Mouse (Mus musculus) stomach, embryonic 16.5 days (tissue): Measurements from ENCODE around the gene Pigc. TPM values are rescaled to one million over a fixed set of nuclear protein-coding genes. Genes with fewer than 3 reads are reported as not detected.

Source experiments
- ATAC-seq: fragments of 200-750 bp; cut with Nextera tagmentation; 2 replicates; pipeline ENCODE4 v1.8.0; 2017; ENCODE audit warnings: moderate number of reproducible peaks, moderate TSS enrichment; ENCODE audit not compliant: insufficient read depth, low FRiP score
- H3K27ac ChIP-seq: fragments of 300-500 bp; sonication (generic); 2 replicates; pipeline ENCODE4 v1.5.1; 2014; ENCODE audit warnings: low read length
- H3K27me3 ChIP-seq: fragments of 300-500 bp; sonication (generic); 2 replicates; pipeline ENCODE4 v1.6.1; 2014; ENCODE audit warnings: low read length, control low read depth, mixed read lengths; ENCODE audit not compliant: control insufficient read depth, insufficient read depth
- H3K36me3 ChIP-seq: fragments of 300-500 bp; sonication (generic); 2 replicates; pipeline ENCODE4 v1.6.1; 2014; ENCODE audit warnings: low read length; ENCODE audit not compliant: control insufficient read depth, insufficient read depth
- H3K4me1 ChIP-seq: fragments of 300-500 bp; sonication (generic); 2 replicates; pipeline ENCODE4 v1.6.1; 2014; ENCODE audit warnings: low read length, control low read depth, mixed read lengths; ENCODE audit not compliant: control insufficient read depth, insufficient read depth
- H3K4me2 ChIP-seq: fragments of 300-500 bp; sonication (generic); 2 replicates; pipeline ENCODE4 v1.6.1; 2014; ENCODE audit warnings: low read depth, low read length, mixed read lengths
- H3K4me3 ChIP-seq: fragments of 300-500 bp; sonication (generic); replicated peaks from 2 replicates; pipeline ENCODE4 v1.5.1; 2014; ENCODE audit warnings: mild to moderate bottlenecking, low read length
- H3K9ac ChIP-seq: fragments of 300-500 bp; sonication (generic); 2 replicates; pipeline ENCODE4 v1.6.1; 2014; ENCODE audit warnings: low read length
- H3K9me3 ChIP-seq: fragments of 300-500 bp; sonication (generic); replicated peaks from 2 replicates; pipeline ENCODE4 v1.6.1; 2016; ENCODE audit warnings: low read length, control low read depth; ENCODE audit not compliant: control insufficient read depth
- WGBS: fragments of 180-500 bp; shearing (Covaris S2); extraction: QIAGEN DNeasy Blood & Tissue Kit; methylation state at CpG from one replicate; pipeline ENCODE4 v1.1.7; 2014; 5-methylcytosine and 5-hydroxymethylcytosine counted together
- polyA plus RNA-seq: library from polyadenylated mRNA; unstranded; fragments of >200 nt; fragmentation: Nextera tagmentation; extraction: Ambion mirVana; gene quantifications from 2 replicates; pipeline ENCODE4 v1.2.1, GENCODE M21; 2015

The Pigc gene
- polyA plus RNA-seq, 1 experiment from 2014 or later, result 39.7 TPM

- H3K36me3 ChIP-seq, result no peaks in the 10 kb centered on the region
- ATAC-seq, result no peak
- H3K27me3 ChIP-seq, result no peaks in the 10 kb centered on the region
- no peak overlapping the region for H3K4me3 ChIP-seq
- H3K4me2 ChIP-seq, result no peak overlapping the region
- WGBS, result 53% methylated on average over 2 of the region's 2 CpGs
- H3K9ac ChIP-seq, result no peak overlapping the region
- no peak overlapping the region for H3K27ac ChIP-seq
- 0 out of 2 replicates have a peak, but pooled peaks cover 10% of the 10 kb centered on the region for H3K4me1 ChIP-seq
- H3K9me3 ChIP-seq, result no peaks in the 10 kb centered on the region
Measured at GRCm38 (mm10) chr1:161967936-161968335, 1.1 kb upstream of the Pigc start.

GRCm38 (mm10) chr1:161970874-161971273, 1.9 kb downstream of the Pigc start:
- no peak overlapping the region for H3K27ac ChIP-seq
- H3K27me3 ChIP-seq, result no peaks in the 10 kb centered on the region
- no peak overlapping the region for H3K4me2 ChIP-seq
- no peaks in the 10 kb centered on the region for H3K36me3 ChIP-seq
- no peaks in the 10 kb centered on the region for H3K9me3 ChIP-seq
- H3K9ac ChIP-seq, result no peak overlapping the region
- peaks cover 20% of the 10 kb centered on the region; the same call in 1 of the 2 replicates for H3K4me1 ChIP-seq
- no peak overlapping the region for H3K4me3 ChIP-seq
- WGBS, result 96% methylated on average over 9 of the region's 9 CpGs
- ATAC-seq, result no peak

- H3K4me1 ChIP-seq, result peaks cover 25% of the 10 kb centered on the region; the same call in 1 of the 2 replicates
- no peak overlapping the region for H3K4me2 ChIP-seq
- H3K4me3 ChIP-seq, result no peak overlapping the region
- no peak for ATAC-seq
- WGBS, result 81% methylated on average over 8 of the region's 8 CpGs
- no peak overlapping the region for H3K9ac ChIP-seq
- no peaks in the 10 kb centered on the region for H3K36me3 ChIP-seq
- no peaks in the 10 kb centered on the region for H3K9me3 ChIP-seq
- no peaks in the 10 kb centered on the region for H3K27me3 ChIP-seq
- no peak overlapping the region for H3K27ac ChIP-seq
Measured at GRCm38 (mm10) chr1:161972233-161972632, 3.2 kb downstream of the Pigc start.

GRCm38 (mm10) chr1:161976255-161977182, 7.5 kb downstream of the Pigc start:
- H3K36me3 ChIP-seq, result no peaks in the 10 kb centered on the region
- H3K27me3 ChIP-seq, result no peaks in the 10 kb centered on the region
- ATAC-seq, result peak; percentile 51
- H3K9ac ChIP-seq, result no peak overlapping the region
- no peak overlapping the region; the same call in 1 of the 2 replicates for H3K4me2 ChIP-seq
- peak overlapping the region; percentile 28; the same call in 1 of the 2 replicates for H3K27ac ChIP-seq
- WGBS, result 36% methylated on average over 16 of the region's 16 CpGs
- peaks cover 15% of the 10 kb centered on the region; the same call in 1 of the 2 replicates for H3K4me1 ChIP-seq
- no peaks in the 10 kb centered on the region for H3K9me3 ChIP-seq
- no peak overlapping the region for H3K4me3 ChIP-seq

- WGBS, result 73% methylated on average over 4 of the region's 4 CpGs
- H3K36me3 ChIP-seq, result no peaks in the 10 kb centered on the region
- no peaks in the 10 kb centered on the region for H3K9me3 ChIP-seq
- H3K4me3 ChIP-seq, result no peak overlapping the region
- H3K9ac ChIP-seq, result peak overlapping the region; percentile 16; the same call in 1 of the 2 replicates
- peaks cover 15% of the 10 kb centered on the region; the same call in 1 of the 2 replicates for H3K4me1 ChIP-seq
- no peak overlapping the region for H3K27ac ChIP-seq
- no peak for ATAC-seq
- H3K4me2 ChIP-seq, result no peak overlapping the region
- H3K27me3 ChIP-seq, result no peaks in the 10 kb centered on the region
Measured at GRCm38 (mm10) chr1:161977331-161977730, 8.3 kb downstream of the Pigc start.

- H3K4me3 ChIP-seq, result no peak overlapping the region
- H3K4me2 ChIP-seq, result no peak overlapping the region
- no peak overlapping the region for H3K27ac ChIP-seq
- 87% methylated on average over 5 of the region's 5 CpGs for WGBS
- H3K9me3 ChIP-seq, result no peaks in the 10 kb centered on the region
- peaks cover 15% of the 10 kb centered on the region; the same call in 1 of the 2 replicates for H3K4me1 ChIP-seq
- ATAC-seq, result no peak
- H3K9ac ChIP-seq, result no peak overlapping the region
- H3K36me3 ChIP-seq, result no peaks in the 10 kb centered on the region
- no peaks in the 10 kb centered on the region for H3K27me3 ChIP-seq
Measured at GRCm38 (mm10) chr1:161978173-161978700, 9.3 kb downstream of the Pigc start.

GRCm38 (mm10) chr1:161979536-161979935, 10.6 kb downstream of the Pigc start, which contains the start of gene 4930558K02Rik:
4930558K02Rik (minus strand) TSS chr1:161979636.
- no peak within 1 kb of the TSS for H3K9ac ChIP-seq
- H3K36me3 ChIP-seq, result no peaks in the 10 kb centered on the region
- no peaks in the 10 kb centered on the region for H3K9me3 ChIP-seq
- H3K27me3 ChIP-seq, result no peaks in the 10 kb centered on the region
- 80% methylated on average over 1 of the region's 1 CpGs for WGBS
- H3K4me3 ChIP-seq, result no peak within 1 kb of the TSS
- H3K4me1 ChIP-seq, result peaks cover 7% of the 10 kb centered on the region; the same call in 1 of the 2 replicates
- no peak for ATAC-seq
- no peak within 1 kb of the TSS for H3K4me2 ChIP-seq
- H3K27ac ChIP-seq, result no peak within 1 kb of the TSS

GRCm38 (mm10) chr1:161980046-161980445, 11.1 kb downstream of the Pigc start:
- WGBS, result 82% methylated on average over 2 of the region's 2 CpGs
- no peak overlapping the region for H3K4me3 ChIP-seq
- no peak overlapping the region for H3K27ac ChIP-seq
- H3K9ac ChIP-seq, result no peak overlapping the region
- no peaks in the 10 kb centered on the region for H3K9me3 ChIP-seq
- no peak for ATAC-seq
- no peaks in the 10 kb centered on the region for H3K36me3 ChIP-seq
- H3K27me3 ChIP-seq, result no peaks in the 10 kb centered on the region
- peaks cover 7% of the 10 kb centered on the region; the same call in 1 of the 2 replicates for H3K4me1 ChIP-seq
- no peak overlapping the region for H3K4me2 ChIP-seq
